Mouse (Mus musculus): ENCODE data around the gene Ftsj1. TPM values are rescaled to one million over a fixed set of nuclear protein-coding genes. Genes with fewer than 3 reads are reported as not detected.

Gene Ftsj1
- 10 to 100 TPM; 10.3 to 10.7 TPM for total RNA-seq (2021)

GRCm38 (mm10) chrX:8252334-8253285 is at the start of gene Ftsj1:
Gene Ftsj1 (minus strand): TSS chrX:8252406.
- DNase-seq (ENCODE audit: low spot score): peak; percentile 74
- intact Hi-C loops (cut with DNase I): no loop called here

- intact Hi-C loops (cut with DNase I): no loop called here
Measured at GRCm38 (mm10) chrX:8288621-8289020, 36.4 kb upstream of the Ftsj1 start.

GRCm38 (mm10) chrX:8274056-8274455 is 21.9 kb upstream of the Ftsj1 start:
- intact Hi-C loops (cut with DNase I): no loop called here
- DNase-seq (ENCODE audit: low spot score): no peak

More at GRCm38 (mm10) chrX:8288621-8289020, 36.4 kb upstream of the Ftsj1 start:
- no peak for DNase-seq (ENCODE audit: low spot score)

GRCm38 (mm10) chrX:8272000-8272399 is 19.8 kb upstream of the Ftsj1 start:
- DNase-seq (ENCODE audit: low spot score): no peak
- intact Hi-C loops (cut with DNase I): no loop called here

GRCm38 (mm10) chrX:8271083-8271820 is 19.0 kb upstream of the Ftsj1 start, which contains the start of gene Slc38a5:
Gene Slc38a5 (plus strand): TSS chrX:8271133.
- intact Hi-C loops (cut with DNase I): no loop called here
- DNase-seq (ENCODE audit: low spot score): no peak

- intact Hi-C loops (cut with DNase I): no loop called here
- DNase-seq (ENCODE audit: low spot score): no peak
Measured at GRCm38 (mm10) chrX:8264222-8264621, 12.0 kb upstream of the Ftsj1 start.

GRCm38 (mm10) chrX:8263156-8263804 is 11.1 kb upstream of the Ftsj1 start:
- intact Hi-C loops (cut with DNase I): no loop called here
- no peak for DNase-seq (ENCODE audit: low spot score)

GRCm38 (mm10) chrX:8259478-8259877 is 7.3 kb upstream of the Ftsj1 start:
- intact Hi-C loops (cut with DNase I): no loop called here
- DNase-seq (ENCODE audit: low spot score): no peak

- no peak for DNase-seq (ENCODE audit: low spot score)
- intact Hi-C loops (cut with DNase I): no loop called here
Measured at GRCm38 (mm10) chrX:8255807-8256206, 3.6 kb upstream of the Ftsj1 start.

- intact Hi-C loops (cut with DNase I): no loop called here
- no peak for DNase-seq (ENCODE audit: low spot score)
Measured at GRCm38 (mm10) chrX:8253711-8254110, 1.5 kb upstream of the Ftsj1 start.

- no peak for DNase-seq (ENCODE audit: low spot score)
- intact Hi-C loops (cut with DNase I): no loop called here
Measured at GRCm38 (mm10) chrX:8251789-8252333, 345 bp downstream of the Ftsj1 start.

- DNase-seq (ENCODE audit: low spot score): no peak
- intact Hi-C loops (cut with DNase I): loop anchor here (10.0 kb wide), 1 partner anchor 174 kb away; the partner anchor contains the start of gene Suv39h1
Measured at GRCm38 (mm10) chrX:8248542-8249120, 3.6 kb downstream of the Ftsj1 start.

GRCm38 (mm10) chrX:8247680-8248079 is 4.5 kb downstream of the Ftsj1 start:
- intact Hi-C loops (cut with DNase I): loop anchor here (10.0 kb wide), 1 partner anchor 173 kb away; the partner anchor contains the start of gene Suv39h1
- no peak for DNase-seq (ENCODE audit: low spot score)

GRCm38 (mm10) chrX:8238804-8239395 is 13.3 kb downstream of the Ftsj1 start:
- intact Hi-C loops (cut with DNase I): no loop called here
- no peak for DNase-seq (ENCODE audit: low spot score)

- intact Hi-C loops (cut with DNase I): no loop called here
- DNase-seq (ENCODE audit: low spot score): no peak
Measured at GRCm38 (mm10) chrX:8236704-8237103, 15.5 kb downstream of the Ftsj1 start.

- DNase-seq (ENCODE audit: low spot score): no peak
- intact Hi-C loops (cut with DNase I): no loop called here
Measured at GRCm38 (mm10) chrX:8233602-8234001, 18.6 kb downstream of the Ftsj1 start.

GRCm38 (mm10) chrX:8230272-8230671 is 21.9 kb downstream of the Ftsj1 start:
- no peak for DNase-seq (ENCODE audit: low spot score)
- intact Hi-C loops (cut with DNase I): no loop called here

GRCm38 (mm10) chrX:8223473-8223872 is 28.7 kb downstream of the Ftsj1 start:
- DNase-seq (ENCODE audit: low spot score): no peak
- intact Hi-C loops (cut with DNase I): no loop called here
